Mouse (Mus musculus) G1E (cell line): ENCODE results near the gene Runx3. TPM values are rescaled to one million over a fixed set of nuclear protein-coding genes. Genes with fewer than 3 reads are reported as not detected.
"Not testable (repeated sequence)": the region's sequence is repeated elsewhere in the genome, so short reads cannot be mapped to it uniquely, and the experiment has no call there.

ENCODE experiments used
- ATAC-seq: 2 replicates; pipeline ENCODE4 v1.8.0; 2016; ENCODE audit warnings: mild to moderate bottlenecking; ENCODE audit not compliant: insufficient number of reproducible peaks, poor library complexity, low FRiP score, severe bottlenecking; ENCODE audit errors: extremely low read depth
- DNase-seq: peaks from one replicate; pipeline ENCODE4 v3.0.0; 2012; ENCODE audit warnings: low spot score
- H3K27me3 ChIP-seq: 2 replicates; pipeline ENCODE4 v1.6.1; 2012; ENCODE audit warnings: mild to moderate bottlenecking, low read length, inconsistent platforms; ENCODE audit not compliant: insufficient read depth
- H3K36me3 ChIP-seq: replicated peaks from 2 replicates; pipeline ENCODE3; 2012; ENCODE audit warnings: mild to moderate bottlenecking, inconsistent platforms
- H3K4me1 ChIP-seq: 2 replicates; pipeline ENCODE4 v1.6.1; 2012; ENCODE audit warnings: low read depth, low read length, inconsistent platforms, mixed read lengths; ENCODE audit not compliant: insufficient read depth
- H3K4me3 ChIP-seq: 2 replicates; pipeline ENCODE4 v1.5.1; 2012; ENCODE audit warnings: low read depth, mild to moderate bottlenecking, inconsistent platforms, low read length, moderate library complexity, mixed read lengths
- H3K9me3 ChIP-seq: replicated peaks from 2 replicates; pipeline ENCODE4 v1.6.1; 2012; ENCODE audit warnings: inconsistent platforms
- CTCF ChIP-seq: IDR thresholded peaks from 2 replicates; pipeline ENCODE4 v1.5.1; 2012; ENCODE audit warnings: low read depth, low read length, inconsistent platforms, mixed read lengths
- GATA1 ChIP-seq: IDR thresholded peaks from 2 replicates; pipeline ENCODE4 v1.6.1; 2012; ENCODE audit warnings: borderline replicate concordance, low read length, inconsistent platforms, mixed read lengths
- GATA2 ChIP-seq: IDR thresholded peaks from 2 replicates; pipeline ENCODE4 v1.6.1; 2012; ENCODE audit warnings: low read depth, low read length, inconsistent platforms, borderline replicate concordance
- POLR2AphosphoS5 ChIP-seq: IDR thresholded peaks from 2 replicates; pipeline ENCODE4 v1.6.1; 2012; ENCODE audit warnings: low read depth, low read length, inconsistent platforms; ENCODE audit not compliant: insufficient replicate concordance
- TAL1 ChIP-seq: conservative IDR thresholded peaks from 2 replicates; pipeline ENCODE4 v1.6.1; 2012; ENCODE audit warnings: low read depth, low read length, inconsistent platforms, mixed read lengths
- polyA plus RNA-seq: library from polyadenylated mRNA; stranded (reverse); fragments of >175 nt; gene quantifications from 2 replicates; pipeline ENCODE4 v1.2.3, GENCODE M21; 2012
- total RNA-seq, 2 experiments: library from RNA; stranded (forward) in 1 of 2; stranded (reverse) in 1 of 2; fragments of 200-1000 nt in 1 of 2; fragments of >200 nt in 1 of 2; fragmentation: Nextera tagmentation in 1 of 2; gene quantifications; 2 replicates each; pipeline ENCODE4 v1.2.3; 2014 to 2017

The Runx3 gene
- total and polyA plus RNA-seq, 3 experiments: 0.05 to 0.55 TPM; not detected in 1

DNA sequence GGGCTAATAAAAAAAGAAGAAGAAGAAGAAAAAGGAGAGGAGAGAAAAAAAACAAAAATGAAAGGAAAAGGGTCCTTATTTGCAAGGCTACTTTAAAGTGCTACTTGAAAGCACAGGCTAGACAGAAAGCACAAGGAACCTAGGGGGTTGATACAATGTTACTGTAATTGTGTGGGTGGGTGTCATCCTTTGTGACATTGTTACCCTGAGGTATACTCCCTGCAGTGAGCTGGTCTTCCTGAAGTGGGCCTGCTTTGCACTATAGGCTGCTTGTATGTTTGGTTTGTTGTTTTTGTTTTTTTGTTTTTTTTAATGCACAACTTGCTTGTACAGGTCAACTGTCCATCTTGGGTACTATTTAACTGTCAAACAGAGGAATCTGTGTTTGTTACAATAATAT, 57.1 kb downstream of the Runx3 start:
- no peaks in the 10 kb centered on the region for H3K9me3 ChIP-seq
- DNase-seq (no peak), ATAC-seq (no peak)
- peaks cover 40% of the 10 kb centered on the region for H3K27me3 ChIP-seq
- no peaks in the 10 kb centered on the region for H3K36me3 ChIP-seq
- no peak for TF ChIP-seq GATA2
- TF ChIP-seq CTCF: no peak
- TF ChIP-seq POLR2AphosphoS5: no peak
- no peak for TF ChIP-seq TAL1
- no peak for TF ChIP-seq GATA1
- H3K4me1 ChIP-seq: no peaks in the 10 kb centered on the region
- no peak overlapping the region for H3K4me3 ChIP-seq

- no peak overlapping the region for H3K4me3 ChIP-seq
- no peak for DNase-seq
Observed at GRCm38 (mm10) chr4:135179077-135179481, 58.6 kb downstream of the Runx3 start.

GRCm38 (mm10) chr4:135181819-135182218, 61.4 kb downstream of the Runx3 start:
- no peak for DNase-seq
- TF ChIP-seq TAL1 (no peak), CTCF (no peak), POLR2AphosphoS5 (no peak), GATA1 (no peak), GATA2 (no peak)
- H3K27me3 ChIP-seq: peaks cover 21% of the 10 kb centered on the region
- ATAC-seq: no peak
- no peaks in the 10 kb centered on the region for H3K36me3 ChIP-seq
- no peaks in the 10 kb centered on the region for H3K4me1 ChIP-seq
- H3K4me3 ChIP-seq: no peak overlapping the region
- no peaks in the 10 kb centered on the region for H3K9me3 ChIP-seq

More at GRCm38 (mm10) chr4:135179077-135179481, 58.6 kb downstream of the Runx3 start:
- Histone ChIP-seq H3K27me3 (peaks cover 27% of the 10 kb centered on the region), H3K4me1 (no peaks in the 10 kb centered on the region), H3K36me3 (no peaks in the 10 kb centered on the region), H3K9me3 (no peaks in the 10 kb centered on the region)
- no peak for TF ChIP-seq GATA1
- no peak for TF ChIP-seq GATA2
- no peak for TF ChIP-seq CTCF
- TF ChIP-seq POLR2AphosphoS5: no peak
- TF ChIP-seq TAL1: no peak
- ATAC-seq: no peak; the same call in 1 of the 2 replicates

DNA sequence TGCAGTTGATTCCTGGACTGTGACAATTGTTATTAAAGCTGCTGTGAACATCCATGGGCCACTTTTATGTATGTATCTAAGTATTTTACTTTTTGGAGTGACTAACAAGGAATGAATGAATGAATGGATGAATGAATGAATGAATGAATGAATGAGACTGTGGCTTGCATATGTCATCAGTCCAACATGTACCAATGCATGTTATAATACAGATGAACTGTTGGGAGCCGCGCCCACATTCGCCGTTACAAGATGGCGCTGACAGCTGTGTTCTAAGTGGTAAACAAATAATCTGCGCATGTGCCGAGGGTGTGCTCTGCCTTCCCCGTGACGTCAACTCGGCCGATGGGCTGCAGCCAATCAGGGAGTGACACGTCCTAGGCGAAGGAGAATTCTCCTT, 63.8 kb downstream of the Runx3 start:
- DNase-seq, H3K36me3 ChIP-seq, H3K4me1 ChIP-seq, H3K4me3 ChIP-seq, H3K9me3 ChIP-seq, ATAC-seq: not testable (repeated sequence)
- peaks cover 17% of the 10 kb centered on the region for H3K27me3 ChIP-seq

- Histone ChIP-seq H3K36me3 (no peaks in the 10 kb centered on the region), H3K4me1 (no peaks in the 10 kb centered on the region; the same call in 1 of the 2 replicates), H3K9me3 (no peaks in the 10 kb centered on the region), H3K4me3 (no peak overlapping the region), H3K27me3 (peaks cover 19% of the 10 kb centered on the region; the same call in 1 of the 2 replicates)
- DNase-seq (no peak), ATAC-seq (no peak)
- TF ChIP-seq TAL1 (no peak), CTCF (no peak), GATA1 (no peak), GATA2 (no peak), POLR2AphosphoS5 (no peak)
Observed at GRCm38 (mm10) chr4:135189452-135190008, 69.1 kb downstream of the Runx3 start.

DNA sequence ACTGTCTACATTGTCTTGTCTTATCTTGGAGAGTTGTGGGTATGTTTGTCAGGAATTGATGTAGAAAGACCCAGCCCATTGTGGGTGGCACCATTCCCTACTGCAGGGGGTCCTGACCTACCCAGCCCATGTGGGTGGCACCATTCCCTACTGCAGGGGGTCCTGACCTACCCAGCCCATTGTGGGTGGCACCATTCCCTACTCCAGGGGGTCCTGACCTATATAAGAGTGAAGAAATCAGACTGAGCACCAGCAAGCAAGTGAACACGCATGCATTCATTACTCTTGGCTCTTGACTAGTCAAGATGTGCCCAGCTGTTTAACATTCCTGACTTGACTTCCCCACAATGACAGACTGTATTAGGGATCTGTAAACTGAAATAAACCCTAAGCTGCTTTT, 69.9 kb downstream of the Runx3 start:
- H3K36me3 ChIP-seq: no peaks in the 10 kb centered on the region
- H3K4me1 ChIP-seq: no peaks in the 10 kb centered on the region; the same call in 1 of the 2 replicates
- no peak overlapping the region for H3K4me3 ChIP-seq
- no peak for TF ChIP-seq GATA1
- no peak for TF ChIP-seq GATA2
- TF ChIP-seq POLR2AphosphoS5: no peak
- TF ChIP-seq CTCF: no peak
- TF ChIP-seq TAL1: no peak
- peaks cover 2% of the 10 kb centered on the region; the same call in 1 of the 2 replicates for H3K9me3 ChIP-seq
- peaks cover 21% of the 10 kb centered on the region; the same call in 1 of the 2 replicates for H3K27me3 ChIP-seq
- ATAC-seq (no peak), DNase-seq (no peak)
